Mouse (Mus musculus): ENCODE measurements around the gene Xrcc6.

- TF ChIP-seq USF1 (IDR thresholded peaks at IDR 0.05; ENCODE audit: low read depth): no peak
- TF ChIP-seq CTCF (IDR thresholded peaks at IDR 0.05; ENCODE audit: control insufficient read depth, insufficient read depth, insufficient read length): no peak
Measured at GRCm38 (mm10) chr15:81954716-81955115, 32.9 kb upstream of the Xrcc6 start.

Measured in C2C12 (cell line).